Mouse (Mus musculus): ENCODE data around the gene Gsn.

DNA sequence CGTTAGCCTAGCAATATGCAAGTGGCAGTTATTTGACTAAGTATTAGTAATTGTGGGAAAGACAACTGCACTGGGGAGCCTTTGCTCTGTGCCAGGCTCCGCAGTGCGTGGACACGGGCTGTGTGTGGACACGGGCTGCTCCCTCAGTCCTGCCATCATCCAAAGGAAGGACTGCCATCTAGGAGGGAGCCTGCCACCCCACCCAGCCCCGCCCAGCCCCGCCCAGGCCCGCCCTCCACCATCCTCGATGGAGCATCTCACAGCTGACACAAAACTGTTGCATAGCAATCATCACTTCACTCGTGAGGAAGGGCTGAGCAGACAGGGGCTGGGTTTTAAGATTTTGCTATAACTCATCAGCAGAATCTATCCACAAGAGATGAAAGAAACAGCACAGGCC lies 69.8 kb downstream of the Gsn start:
- no peak for TF ChIP-seq CTCF (IDR thresholded peaks at IDR 0.05; ENCODE audit: control insufficient read depth, insufficient read depth, insufficient read length)
- TF ChIP-seq MYOG (IDR thresholded peaks at IDR 0.05; ENCODE audit: control insufficient read depth, extremely low read depth, insufficient read length) = no peak
- no peak for TF ChIP-seq MAX (IDR thresholded peaks at IDR 0.05)
- no peak for TF ChIP-seq MYOD1 (IDR thresholded peaks at IDR 0.05; ENCODE audit: control insufficient read depth, insufficient read length, low read depth)
